Mouse (Mus musculus): Measurements from ENCODE around the gene Gm20388. TPM values are rescaled to one million over a fixed set of nuclear protein-coding genes. Genes with fewer than 3 reads are reported as not detected.
A peak's percentile ranks its signal among the peaks of the same experiment; 100 is the strongest.

The Gm20388 gene
- total RNA-seq, 2 experiments from 2014 or later, result 6.8 to 7.8 TPM

DNA sequence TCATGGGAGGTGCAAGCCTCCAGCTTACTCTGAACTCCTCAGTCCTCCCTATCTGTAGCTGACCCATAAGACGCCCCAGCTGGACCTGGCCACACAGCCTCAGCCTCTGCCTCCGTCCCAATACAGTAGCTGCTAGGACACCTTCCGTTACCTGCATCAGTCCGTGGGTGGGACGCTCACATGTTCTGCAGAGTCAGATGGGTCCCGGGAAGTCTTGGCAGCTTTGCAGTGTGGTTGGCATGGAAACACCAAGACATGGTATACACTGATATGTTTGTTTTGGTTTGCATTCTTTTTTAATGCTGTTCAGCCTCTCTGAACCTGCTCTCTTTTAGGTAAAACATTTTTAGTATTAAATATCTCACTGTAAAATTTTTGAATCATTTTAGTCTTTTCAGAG is 3925.7 kb downstream of the Gm20388 start:
- intact Hi-C loops (cut with DNase I), result no loop called here
- no peak for DNase-seq

DNA sequence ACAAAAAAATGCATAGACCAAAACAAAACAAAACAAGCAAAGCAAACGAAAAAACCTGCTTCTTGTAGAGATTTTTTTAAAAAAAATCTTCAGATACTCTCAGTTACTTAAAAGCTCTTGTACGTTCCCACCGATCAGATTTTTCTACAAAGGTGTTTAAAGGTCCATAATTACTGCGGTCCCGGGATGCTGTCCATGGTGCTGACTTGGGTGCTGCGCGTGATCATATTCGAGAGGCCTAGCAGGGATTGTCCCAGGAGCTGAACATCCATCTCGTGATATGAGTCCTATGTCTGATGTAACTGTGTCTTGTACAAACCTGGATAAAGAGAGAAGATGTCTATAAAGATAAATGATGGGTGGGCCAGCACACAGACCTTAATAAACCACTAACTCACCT is 3927.9 kb downstream of the Gm20388 start:
- DNase-seq, result no peak
- intact Hi-C loops (cut with DNase I), result no loop called here

DNA sequence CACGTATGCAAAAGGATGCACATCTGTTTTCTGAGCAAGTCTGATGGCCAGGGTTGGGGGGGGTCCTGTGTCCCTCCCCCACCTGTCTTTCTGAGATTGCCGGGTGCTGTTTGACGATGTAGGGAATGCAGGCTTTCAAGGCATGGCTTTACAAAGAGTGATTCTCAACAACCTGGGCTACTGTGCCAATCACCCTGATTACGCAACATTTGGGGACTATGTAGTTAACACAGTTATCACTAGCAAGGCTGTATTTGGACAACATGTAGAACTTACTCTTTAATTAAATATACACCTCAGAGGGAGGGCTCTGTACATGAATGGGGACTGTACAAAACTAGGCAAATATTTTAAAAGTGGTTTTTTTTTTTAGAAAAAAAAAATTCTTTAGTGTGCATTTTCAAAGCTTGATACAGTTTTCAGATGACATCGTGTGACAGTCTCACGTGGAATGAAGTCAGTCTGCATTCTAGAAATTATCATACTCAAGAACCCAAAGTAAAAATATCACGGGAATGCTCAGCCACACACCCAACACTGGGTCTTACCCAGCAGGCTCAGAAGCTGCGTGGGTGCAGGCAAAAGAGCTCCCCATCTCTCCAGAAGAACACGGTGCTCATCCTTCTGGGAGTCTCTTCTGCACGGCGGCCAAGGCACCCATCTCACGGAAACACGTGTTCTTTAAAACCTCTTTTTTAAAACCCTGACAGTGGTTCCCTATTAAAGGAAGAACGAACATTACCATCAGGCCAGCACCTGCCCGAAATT is 3930.1 kb downstream of the Gm20388 start:
- no peak for DNase-seq
- intact Hi-C loops (cut with DNase I), result no loop called here

DNA sequence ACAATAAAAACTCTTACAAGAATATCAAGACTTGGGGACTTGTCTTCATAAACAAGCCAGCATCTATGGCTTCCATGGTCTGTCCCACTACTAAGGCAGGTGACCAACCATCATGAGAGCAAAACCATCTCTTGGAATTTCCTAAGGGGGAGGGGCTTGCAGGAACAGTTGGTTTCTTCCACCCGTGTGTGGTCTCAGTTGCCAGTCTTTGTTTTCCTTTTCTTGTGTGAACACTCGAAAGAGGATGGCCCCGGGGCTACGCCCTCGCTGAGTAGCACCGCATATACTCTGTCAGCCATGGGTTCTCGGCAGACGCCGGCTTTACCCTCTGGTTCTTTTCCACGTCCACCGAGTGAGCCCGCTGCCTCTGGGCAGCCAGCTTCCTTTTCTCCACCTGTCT is 3931.4 kb downstream of the Gm20388 start:
- intact Hi-C loops (cut with DNase I), result no loop called here

DNA sequence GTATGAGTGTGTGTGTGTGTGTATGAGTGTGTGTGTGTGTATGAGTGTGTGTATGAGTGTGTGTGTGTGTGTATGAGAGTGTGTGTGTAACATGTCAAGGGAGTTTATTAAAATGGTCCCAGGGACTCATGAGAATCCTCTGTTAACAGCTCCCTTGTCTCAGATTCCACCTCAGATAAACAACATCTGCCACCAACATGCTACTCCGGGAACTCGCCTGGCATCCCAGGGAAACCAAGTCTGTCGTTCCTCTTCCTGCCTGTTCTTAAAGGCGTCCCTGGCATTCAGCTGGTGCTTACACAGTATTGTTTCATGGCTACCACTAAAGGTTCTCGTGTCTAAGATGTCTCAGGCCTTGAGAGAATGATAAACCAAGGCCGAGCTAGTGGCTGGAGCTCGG is 3933.7 kb downstream of the Gm20388 start:
- intact Hi-C loops (cut with DNase I), result no loop called here
- DNase-seq, result no peak

More for the DNA sequence above, 3931.4 kb downstream of the Gm20388 start:
- DNase-seq, result no peak

DNA sequence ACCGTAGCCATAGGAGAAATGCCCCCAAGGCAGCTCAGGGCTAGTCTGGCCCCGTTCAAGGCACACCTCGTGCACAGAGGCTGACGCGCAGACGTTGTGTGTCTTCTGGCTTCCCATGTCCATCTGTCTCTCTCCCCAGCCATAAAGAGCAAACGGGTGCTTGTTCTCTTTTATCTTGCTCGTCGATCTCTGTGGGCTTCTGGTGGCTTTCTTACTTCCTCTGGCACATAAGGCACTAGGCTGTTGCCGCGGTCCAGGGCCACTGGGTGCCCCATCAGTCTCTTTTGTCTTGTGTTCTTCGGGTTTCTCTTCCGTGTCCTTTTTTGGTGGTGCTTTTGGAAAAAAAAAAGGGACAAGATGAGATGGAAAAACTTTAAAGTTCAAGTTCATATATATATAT is 3934.5 kb downstream of the Gm20388 start:
- intact Hi-C loops (cut with DNase I), result no loop called here
- DNase-seq, result no peak

DNA sequence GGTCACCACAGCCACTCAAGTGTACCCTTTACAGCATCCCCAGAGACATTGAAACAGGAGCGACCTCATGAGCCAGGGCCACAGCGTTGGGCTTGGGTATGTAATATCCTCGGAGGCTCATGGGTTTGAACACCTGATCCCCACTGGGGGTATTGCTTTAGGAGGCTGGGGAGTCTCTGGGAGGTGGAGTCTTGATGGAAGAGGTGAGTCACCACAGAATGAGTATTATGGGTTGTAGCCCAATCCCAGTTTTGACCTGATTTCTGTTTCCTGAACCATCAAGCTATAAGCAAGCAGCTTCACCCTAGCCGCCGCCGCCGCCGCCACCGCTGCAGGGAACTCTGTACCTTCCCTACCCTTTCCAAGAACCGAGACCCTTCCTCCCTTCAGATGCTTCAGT is 3935.3 kb downstream of the Gm20388 start:
- intact Hi-C loops (cut with DNase I), result no loop called here
- no peak for DNase-seq

DNA sequence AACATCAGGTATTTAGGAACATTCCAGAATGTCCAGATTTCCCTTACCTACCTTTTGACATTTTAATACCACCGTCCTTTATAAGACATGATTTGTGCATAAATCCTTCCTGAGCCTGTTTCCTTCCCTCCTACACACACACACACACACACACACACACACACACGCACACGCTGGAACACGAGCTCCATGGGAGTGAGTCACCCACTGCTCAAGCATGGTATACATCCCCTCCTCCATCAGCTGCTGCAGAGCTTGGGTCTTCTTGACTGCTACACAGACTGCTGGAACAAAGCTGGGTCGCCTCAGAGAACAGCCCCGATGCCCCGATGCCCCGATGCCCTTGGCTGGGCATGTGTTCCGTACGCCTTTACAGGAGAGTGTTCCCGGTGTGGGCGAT is 3935.9 kb downstream of the Gm20388 start:
- intact Hi-C loops (cut with DNase I), result no loop called here
- DNase-seq, result no peak

DNA sequence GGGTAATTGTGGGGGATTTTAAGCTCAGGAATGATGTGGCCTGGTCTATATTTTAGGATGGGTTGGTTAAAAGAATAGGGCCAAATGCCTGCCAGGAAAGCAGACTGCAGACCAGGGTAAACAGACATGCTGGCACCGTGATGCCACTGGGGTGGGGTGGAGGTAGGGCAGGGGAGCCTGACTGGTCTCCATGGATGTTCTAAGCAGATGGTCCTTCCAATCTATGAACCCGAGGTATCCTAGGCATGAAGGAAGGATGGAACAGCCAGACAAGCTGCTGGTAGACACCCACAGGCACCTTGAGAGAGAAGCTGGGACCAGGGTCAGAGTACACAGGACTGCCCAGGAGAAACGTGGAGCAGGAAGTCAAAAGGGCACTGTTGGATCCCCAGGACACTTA is 3936.9 kb downstream of the Gm20388 start:
- intact Hi-C loops (cut with DNase I), result no loop called here
- DNase-seq, result no peak

DNA sequence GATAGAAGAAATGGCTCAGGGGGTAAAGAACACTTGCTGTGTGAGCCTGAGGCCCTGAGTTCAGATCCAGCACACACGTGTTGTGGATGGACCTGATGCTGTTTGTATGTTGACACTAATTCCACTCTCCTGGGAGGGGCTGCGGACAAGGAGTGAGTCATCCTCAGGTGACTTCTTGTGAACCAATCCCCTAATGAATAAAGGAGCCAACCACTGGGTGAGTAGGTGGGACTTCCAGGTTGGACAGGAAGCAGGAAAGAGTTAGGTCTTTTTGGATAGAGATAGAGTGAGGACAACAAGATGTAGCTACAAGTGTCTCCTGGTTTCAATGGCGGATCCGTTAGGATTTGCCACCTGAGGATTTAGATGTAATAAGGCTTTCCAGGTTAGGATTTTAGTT is 3938.7 kb downstream of the Gm20388 start:
- intact Hi-C loops (cut with DNase I), result no loop called here
- DNase-seq, result no peak

DNA sequence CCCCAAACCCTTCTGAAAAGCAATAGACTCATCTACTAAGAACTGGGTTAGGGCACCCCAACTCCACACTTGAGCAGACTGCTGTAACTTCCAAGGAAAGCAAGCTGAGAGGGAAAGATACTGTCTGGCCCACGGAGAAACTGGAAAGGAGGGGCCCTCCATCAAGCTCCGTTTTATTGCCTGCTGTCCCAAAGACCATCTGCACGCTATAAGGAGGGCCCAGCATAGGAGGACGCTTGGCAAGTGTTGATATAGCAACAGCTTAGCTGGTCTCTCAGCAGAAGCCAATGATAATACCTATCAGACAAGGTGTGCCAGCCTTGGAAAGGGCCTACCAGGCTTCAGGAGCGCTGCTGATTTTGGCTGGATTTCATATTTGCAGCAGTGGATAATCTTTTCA is 3940.9 kb downstream of the Gm20388 start:
- intact Hi-C loops (cut with DNase I), result no loop called here

DNA sequence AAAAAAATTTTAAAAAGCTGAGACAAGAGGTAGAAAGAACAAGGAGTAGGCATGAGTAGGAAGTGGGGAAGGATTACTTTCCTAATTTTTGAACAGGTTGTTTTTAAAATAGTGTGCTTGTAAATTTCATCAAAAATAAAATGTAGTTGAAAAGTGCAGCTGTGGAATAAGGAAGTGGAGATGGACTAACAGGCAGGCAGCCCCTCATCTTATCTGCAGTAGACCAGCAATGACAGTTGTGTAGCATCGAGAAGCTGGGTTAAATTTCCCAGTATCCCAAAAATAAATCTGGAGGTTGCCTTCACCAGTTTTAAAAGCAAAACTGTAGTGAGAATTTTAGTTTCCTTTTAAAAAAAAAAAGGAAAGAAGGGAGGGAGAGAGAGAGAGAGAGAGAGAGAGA is 3943.6 kb downstream of the Gm20388 start:
- intact Hi-C loops (cut with DNase I), result no loop called here
- no peak for DNase-seq

More for the DNA sequence above, 3940.9 kb downstream of the Gm20388 start:
- DNase-seq, result no peak

DNA sequence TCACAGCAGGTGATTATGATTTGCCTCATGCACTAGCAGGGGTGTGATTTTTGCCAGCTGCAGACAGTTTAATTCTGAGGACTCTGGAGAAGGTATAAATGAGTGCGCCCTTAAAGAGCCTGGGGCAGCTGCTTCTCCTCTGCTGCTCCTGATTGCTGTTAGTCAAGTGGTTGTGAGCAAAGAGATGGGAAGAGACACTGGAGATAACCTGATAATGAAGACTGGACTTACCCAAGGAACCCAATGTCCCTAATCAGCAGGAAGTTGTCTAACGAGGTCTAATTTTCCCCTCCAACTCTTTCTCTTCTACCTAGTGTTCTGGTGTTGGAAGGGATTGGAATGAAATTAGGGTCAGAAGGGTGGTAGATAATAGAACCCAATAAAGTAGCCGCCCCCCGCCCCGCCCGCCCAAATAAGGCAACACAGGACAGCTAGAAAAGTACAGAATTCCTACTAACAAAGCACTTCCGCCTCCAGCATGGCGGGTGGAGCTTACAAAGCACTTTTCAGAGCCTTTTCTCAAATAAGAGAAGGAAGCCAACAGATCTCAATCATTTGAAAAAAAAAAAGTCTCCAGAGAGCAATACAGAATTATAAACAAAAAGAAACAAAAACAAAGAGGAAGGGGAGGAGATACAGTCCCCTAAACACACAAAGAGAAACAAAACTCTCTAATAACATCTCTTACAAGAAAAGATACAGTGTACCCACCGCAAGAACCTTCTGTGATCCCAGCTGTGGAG is 3944.3 kb downstream of the Gm20388 start:
- intact Hi-C loops (cut with DNase I), result no loop called here
- DNase-seq, result no peak

DNA sequence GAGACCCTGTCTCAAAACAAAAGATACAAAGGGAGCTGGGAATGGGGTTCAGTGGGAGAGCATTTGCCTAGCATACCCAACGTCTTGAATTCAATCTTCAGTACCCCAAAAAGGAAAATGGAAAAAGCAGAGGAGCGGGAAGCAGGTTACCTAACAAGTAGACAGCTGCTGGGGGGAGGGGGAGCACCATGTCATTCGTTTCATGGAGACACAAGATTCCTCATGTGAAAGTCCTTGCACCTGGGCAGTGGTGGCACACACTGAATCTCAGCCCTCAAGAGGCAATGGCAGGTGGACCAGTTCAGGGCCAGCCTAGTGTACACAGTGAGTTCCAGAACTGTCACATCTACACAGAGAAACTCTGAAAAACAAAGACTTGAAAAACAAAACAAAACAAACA is 3946.7 kb downstream of the Gm20388 start:
- intact Hi-C loops (cut with DNase I), result no loop called here
- DNase-seq, result no peak

DNA sequence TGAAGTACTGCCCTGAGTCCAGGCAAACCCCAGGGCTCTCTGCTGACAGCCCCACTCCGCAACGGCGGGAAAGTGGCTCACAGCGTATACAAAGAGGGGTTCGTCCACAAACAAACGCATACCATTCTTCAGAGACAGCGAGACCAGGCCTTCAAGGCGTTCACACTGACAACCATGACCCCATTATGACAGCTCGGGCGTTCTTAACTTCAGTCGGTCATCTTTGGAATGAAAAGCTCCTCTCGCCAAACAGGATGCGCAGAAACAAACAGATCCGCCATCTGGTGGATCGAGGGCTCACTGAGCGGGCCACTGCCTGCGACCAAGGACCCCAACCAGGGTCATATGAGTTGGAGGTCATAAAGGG is 3947.9 kb downstream of the Gm20388 start:
- intact Hi-C loops (cut with DNase I), result no loop called here
- DNase-seq, result no peak

DNA sequence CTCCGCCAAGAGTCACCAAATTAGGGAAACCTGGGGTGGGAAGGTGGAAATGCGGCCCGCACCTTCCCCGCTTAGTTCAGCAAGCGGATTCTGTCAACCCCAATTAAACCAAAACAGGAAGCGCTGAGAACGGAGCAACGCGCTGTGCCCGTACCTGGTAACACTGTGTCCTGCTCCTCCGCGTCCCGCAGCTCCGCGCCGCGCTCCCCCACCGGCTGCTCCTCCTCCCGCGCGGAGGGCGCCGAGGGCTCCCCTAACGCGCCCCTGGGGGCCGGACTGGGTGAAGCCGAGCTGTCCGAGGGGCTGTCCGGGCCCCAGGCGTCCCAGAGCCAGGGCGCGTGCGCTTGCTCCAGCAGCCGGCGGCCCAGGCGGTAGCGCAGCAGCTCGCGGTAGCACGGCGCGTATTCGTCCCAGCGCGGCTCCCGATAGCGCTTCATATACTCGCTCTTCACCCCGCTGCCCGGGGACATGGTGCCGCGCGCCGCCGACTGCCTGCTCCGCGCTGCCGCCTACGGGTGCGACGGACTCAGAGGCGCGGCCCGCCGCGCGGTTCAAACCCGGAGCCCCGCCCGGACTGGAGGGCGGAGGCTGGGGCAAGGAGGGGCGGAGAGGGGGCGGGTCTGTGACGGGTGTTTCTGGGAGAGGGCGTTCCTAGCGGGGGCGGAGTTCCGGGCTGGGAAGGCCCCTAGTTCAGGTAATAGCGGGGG is 3948.5 kb downstream of the Gm20388 start:
- peak; percentile 83 to 87 for DNase-seq
- intact Hi-C loops (cut with DNase I), result no loop called here

DNA sequence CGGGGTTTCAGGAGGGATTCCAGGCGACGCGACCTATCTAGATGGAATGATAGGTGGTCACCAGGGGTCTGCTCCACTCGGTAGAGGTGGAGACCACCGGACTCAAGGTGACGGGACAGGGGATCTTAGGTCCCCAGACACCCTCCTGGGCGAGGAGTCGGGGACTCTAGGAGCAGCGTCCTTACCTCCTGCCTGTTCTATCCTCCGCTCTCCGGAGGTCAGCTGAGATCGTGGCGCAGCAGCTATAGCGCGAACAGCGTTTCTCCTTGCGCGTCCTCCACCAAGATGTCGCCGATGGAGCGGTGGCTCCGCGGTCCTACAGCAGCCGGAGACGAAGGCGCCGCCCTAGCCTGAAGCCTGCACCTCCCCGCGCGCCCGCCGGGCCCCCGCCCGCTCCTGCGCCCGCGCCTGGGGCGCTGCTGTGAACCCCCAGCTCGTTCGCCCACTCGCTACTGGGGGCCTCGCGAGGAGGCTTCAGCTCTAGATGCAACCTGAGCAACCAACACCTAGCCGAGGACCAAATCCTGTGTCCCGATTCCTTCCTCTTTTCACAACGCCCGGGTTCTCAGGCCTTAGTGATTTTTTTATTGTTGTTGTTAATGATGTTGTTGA is 3949.1 kb downstream of the Gm20388 start, which contains the start of gene Ccsap:
Gene Ccsap, minus strand, starts transcription at position 562 of the 612 bp plus-strand sequence.
- peak in 1 of 2 experiments; percentile 47 for DNase-seq
- intact Hi-C loops (cut with DNase I), result no loop called here

DNA sequence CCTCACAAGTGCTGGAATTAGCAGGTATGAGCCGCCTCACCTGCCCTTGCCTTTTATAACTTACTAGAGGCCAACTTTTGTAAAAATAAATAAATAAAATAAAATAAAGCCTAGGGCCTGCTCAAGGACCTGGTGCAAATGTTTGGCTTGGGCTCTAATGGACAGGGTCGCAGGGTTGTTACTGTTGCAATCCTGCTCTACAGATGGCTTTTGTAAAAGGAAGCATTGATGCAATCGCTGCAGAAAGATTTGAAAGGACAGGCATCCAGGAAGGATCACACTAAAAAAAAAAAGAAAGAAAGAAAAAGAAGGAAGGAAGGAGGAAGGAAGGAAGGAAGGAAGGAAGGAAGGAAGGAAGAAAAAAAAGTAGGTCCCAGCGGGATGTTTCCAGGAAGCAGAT is 3949.7 kb downstream of the Gm20388 start:
- intact Hi-C loops (cut with DNase I), result no loop called here
- no peak for DNase-seq

DNA sequence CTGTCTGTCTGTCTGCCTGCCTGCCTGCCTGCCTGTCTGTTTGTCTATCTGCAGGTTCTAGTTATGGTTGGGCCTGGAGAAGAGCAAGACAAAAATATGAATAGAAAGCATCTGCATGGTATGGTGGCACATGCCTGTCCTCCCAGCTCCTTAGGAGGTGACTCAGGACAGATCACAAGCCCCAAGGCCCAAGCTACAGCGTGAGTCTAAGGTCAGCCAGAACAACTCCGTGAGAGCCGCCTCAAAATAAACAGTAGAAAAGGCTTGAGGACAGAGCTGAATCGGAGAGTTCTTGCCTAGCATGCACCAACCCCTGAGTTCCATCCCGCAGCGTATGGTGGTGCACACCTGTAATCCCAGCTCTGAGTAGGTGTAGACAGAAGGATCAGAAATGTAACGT is 3955.1 kb downstream of the Gm20388 start:
- intact Hi-C loops (cut with DNase I), result no loop called here
- no peak for DNase-seq

DNA sequence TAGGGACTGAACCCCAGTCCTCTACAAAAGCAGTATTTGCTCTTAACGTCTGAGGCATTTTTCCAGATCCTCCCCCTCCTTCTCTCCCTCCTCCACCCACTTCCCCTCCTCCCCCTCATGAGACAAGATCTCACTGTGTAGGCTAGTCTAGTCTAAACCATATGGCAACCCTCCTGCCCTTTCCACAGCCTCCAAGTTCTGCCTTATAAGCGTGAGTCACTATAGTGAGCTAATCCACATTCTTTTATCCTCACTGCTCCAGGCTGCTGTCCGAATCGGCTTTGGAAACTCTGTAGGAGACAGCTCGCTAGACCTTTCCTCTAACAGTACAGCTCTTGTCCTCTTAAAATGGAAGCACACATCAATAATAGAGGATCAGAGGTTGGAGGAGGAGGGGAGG is 3956.3 kb downstream of the Gm20388 start:
- DNase-seq, result no peak
- intact Hi-C loops (cut with DNase I), result no loop called here

DNA sequence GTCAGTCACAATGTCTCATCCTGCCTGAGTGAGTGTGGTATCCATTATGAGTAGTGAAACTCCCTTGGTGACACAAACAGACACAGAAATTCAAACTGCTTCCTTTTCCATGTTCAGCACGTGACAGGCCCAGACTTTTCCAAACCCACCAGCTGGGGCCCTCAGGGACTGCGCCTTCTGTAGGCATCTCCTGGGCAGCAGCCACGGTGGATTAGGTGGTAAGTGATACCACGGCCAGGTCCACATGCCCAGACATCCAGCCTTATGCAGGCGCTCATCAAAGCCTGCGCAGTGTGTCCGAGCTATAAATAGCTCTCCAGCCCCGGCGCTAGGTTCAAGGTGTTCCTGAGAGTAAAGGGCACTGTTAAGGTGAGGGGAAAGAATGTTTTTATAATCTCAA is 3961.4 kb downstream of the Gm20388 start:
- intact Hi-C loops (cut with DNase I), result no loop called here
- peak; percentile 50 to 63 for DNase-seq
